Mouse (Mus musculus): ENCODE data around the gene Med21.

Med21 gene

DNA sequence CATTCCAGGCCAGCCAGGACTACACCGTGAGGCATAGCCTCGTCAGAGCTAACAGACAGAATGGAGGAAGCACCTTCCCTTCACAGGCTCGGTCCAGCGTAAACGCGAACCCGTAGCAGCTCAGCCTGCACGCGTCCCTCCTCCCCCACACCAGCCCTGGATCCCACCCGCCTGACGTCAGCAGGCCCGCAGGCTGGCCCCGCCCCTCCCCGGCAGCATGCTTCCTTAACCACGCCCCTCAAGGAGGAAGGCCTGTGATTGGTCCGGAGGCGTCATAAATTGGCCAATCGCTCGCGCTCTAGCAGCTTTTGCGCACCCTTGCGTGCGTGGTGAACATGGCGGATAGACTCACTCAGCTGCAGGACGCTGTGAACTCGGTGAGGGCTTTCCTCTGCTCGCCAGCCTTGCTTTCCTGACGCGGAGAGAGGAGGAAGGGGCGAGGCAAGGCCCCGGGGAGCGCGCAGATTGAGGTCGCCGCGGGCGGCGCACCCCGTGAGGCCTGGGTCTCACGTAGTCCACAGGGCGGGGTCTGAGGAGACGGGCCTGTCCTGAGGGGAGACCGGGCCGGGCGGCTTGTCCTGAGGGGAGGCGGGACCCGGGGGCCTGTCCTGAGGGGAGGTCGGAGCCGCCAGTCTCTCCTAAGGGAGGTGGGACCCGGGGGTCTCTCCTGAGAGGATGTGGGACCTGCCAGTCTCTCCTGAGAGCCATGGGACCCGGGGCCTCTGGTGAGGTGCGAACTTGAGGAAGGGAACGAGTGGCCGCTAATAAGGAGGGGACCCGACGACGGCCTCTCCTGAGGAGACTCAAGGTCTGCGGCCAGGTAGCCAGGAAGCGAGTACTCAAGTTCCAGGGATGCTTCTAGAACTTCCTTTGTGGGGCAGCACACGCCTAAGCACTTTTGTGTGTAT, at the start of gene Med21, which contains the start of gene Tm7sf3:
Gene Med21, plus strand, starts transcription at position 272 of the 908 bp plus-strand sequence.
Gene Tm7sf3, minus strand, starts transcription at position 549 of the 908 bp plus-strand sequence.
- DNase-seq (ENCODE audit: low read depth, low spot score), result peak; percentile 97

DNA sequence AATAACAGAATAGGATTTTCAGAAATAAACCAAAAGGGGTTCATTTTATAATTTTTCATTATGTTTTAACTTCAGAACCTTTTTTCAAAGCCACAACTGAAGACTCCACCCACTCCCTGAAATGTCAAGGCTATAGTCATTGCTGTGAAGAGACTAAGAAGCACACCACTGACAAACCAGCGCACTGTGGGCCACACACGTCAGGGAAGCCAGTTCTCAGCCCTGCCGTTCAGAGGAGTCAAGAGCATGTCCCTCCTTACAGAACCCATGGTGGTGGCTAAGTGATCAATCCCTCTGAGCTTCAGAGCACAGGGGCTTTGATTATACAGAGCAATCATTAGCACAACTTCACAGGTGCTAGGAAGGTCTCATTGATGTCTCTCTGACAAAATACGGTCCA, 39.7 kb upstream of the Med21 start:
- DNase-seq (ENCODE audit: low read depth, low spot score), result no peak

DNA sequence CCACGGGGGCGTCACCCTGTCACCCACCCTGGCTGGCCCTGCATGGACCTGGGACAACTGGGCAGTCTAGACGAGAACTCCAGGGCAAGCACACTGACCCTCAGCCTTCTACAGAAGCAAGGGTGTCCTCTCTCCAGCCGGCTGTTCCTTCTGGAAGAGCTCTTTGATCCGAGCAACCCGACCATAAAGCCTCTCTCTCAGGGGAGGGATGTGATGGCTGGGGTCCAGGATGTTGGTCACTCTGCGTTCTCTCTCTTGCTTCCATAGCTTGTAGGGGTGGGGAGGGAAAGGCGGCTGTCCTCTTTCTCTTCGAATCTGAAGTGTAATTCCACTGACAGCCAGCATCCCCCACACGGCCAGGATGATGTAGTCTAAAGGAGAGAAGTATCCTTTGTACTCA, 38.7 kb upstream of the Med21 start:
- no peak for DNase-seq (ENCODE audit: low read depth, low spot score)

DNA sequence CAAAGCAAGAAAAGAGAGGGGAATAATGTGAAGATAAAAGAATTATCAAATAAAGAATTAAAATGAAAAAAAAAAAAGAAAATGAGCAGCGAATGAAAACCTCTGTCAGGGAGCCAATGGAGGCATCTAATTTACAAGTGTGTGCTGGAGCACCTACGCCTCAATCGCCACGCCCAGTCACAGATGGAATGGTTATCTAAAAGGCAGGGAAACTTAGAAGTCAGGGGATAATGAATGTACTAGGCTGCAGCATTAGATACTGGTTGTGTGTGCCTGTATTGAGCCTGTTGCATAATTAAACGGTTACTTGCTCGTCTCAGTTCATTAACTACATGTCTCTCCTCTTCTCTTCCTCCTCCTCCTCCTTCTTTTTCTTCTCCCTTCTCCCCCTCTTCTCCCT, 31.0 kb upstream of the Med21 start:
- no peak for DNase-seq (ENCODE audit: low read depth, low spot score)

DNA sequence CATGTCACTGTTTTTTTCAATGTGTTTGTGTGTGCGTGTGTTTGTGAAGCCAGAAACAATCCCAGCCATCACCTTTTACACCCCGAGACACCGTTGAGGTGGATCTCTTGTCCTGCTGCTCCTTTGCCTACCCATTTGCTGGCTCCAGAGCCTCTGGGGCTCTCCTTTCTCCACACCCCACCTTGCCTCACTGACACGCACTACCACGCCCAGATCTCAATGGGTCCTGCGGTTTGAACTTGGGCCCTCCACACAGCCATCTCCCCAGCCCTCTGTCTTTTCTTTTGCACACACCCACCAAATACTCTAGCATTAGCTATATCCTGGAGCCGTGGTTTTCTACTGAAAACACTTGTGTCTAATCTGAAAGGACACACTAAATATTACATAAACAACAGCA, 30.4 kb upstream of the Med21 start:
- DNase-seq (ENCODE audit: low read depth, low spot score), result no peak

DNA sequence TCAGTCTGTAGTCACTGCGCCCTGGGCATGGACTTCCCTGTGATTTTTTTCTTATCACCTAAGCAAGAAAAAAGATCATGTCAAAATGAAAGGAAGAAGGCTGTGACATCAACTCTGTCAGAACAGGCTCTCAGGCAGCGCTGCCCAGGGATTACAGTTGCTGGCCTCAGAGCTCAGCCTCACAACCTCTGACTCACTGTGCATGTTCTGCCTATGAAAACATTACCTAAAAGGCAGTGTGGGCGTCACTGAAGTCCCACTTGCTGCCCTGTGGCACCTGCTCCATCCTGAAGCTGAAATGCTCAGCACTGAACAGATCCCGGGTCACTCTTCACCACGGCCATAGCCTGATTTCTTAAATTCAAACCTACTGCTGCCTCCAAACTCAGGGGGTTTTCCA, 29.6 kb upstream of the Med21 start:
- DNase-seq (ENCODE audit: low read depth, low spot score), result no peak

DNA sequence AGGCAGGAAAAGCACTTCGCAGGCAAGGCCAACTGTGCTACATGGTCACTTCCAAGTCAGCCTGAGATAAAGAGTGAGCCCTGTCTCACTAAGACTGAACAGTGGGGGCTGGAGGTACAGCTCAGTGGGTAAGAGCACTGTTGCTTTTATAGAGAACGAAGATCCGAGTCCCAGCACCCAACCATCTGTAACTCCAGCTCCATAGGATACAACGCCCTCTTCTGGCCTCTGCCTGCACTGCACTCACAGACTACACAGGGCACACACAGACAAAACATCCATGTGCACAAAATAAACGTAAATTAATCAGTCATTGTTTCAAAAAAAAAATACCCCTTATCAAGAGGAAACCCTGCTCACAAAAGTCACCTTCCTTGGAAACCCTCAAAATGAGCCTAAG, 28.4 kb upstream of the Med21 start:
- no peak for DNase-seq (ENCODE audit: low read depth, low spot score)

DNA sequence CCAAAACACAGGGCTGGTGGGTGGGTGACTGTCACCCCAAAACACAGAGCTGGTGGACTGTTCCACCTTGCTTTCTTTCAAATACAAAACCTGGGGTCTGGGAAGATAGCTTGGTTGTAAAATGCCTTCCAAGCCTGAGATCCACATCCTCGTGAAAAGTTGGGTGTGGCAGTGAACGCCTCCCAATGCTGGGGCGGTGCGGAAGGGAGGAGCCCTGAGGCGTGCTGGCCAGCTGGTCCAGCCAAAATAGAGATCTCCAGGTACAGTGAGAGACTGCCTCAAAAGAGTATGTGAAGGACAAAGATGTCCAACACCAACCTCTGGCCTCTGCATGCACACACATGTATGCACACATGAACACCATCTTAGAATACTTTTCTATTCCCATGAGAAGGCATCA, 27.8 kb upstream of the Med21 start:
- no peak for DNase-seq (ENCODE audit: low read depth, low spot score)

DNA sequence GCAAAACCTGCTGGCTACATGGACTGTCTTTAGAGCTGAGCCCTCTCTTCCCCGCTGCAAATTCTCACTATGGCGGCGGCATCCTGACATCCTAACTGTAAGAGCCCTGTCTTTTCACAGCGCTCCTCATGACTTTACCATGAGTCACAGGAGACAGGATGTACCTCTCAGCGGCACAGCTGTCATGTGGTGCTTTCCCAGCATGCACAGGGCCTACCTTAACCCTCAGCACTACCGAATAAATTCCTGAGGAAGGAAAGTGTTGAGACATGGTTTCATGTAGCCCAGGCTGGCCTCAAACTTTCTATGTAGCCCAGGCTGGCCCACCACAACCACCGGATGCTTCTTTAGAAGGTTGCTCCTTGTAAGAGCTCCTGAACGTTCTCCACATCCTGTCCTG, 26.5 kb upstream of the Med21 start:
- DNase-seq (ENCODE audit: low read depth, low spot score), result no peak

DNA sequence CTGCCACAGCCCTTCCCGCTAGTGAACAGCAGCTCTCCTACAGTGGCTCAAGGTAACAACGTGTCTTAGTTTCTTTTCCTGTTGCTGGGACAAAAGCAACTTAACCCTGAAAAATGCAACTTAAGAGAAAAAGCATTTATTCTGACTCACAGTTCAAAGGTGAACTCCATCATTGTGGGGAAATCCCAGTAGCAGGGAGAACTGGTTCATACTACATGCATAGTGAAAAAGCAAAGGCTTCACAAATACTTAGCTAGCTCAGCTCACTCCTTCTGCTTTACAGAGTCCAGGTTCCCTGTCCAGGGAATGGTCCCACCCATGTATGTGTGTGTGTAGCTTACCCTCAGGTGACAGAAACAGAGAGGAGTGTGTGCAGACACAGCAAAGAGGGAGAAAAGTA, 25.7 kb upstream of the Med21 start:
- no peak for DNase-seq (ENCODE audit: low read depth, low spot score)

DNA sequence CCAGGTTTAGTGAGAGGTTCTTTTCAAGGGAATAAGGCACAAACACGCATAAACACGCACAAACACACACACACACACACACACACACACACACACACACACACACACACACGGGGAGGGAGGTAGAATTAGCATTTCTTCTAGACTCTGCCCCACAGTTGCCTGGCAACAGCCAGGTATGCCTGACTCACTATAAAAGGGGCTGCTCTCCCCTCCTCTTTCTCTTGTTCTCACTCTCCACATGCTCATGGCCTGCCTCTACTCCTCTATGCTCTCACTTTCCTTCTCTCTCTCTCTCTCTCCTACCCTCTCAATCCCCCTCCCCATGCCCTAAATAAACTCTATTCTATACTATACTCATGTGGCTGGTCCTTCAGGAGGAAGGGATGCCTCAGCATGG, 14.2 kb upstream of the Med21 start:
- DNase-seq (ENCODE audit: low read depth, low spot score), result no peak

DNA sequence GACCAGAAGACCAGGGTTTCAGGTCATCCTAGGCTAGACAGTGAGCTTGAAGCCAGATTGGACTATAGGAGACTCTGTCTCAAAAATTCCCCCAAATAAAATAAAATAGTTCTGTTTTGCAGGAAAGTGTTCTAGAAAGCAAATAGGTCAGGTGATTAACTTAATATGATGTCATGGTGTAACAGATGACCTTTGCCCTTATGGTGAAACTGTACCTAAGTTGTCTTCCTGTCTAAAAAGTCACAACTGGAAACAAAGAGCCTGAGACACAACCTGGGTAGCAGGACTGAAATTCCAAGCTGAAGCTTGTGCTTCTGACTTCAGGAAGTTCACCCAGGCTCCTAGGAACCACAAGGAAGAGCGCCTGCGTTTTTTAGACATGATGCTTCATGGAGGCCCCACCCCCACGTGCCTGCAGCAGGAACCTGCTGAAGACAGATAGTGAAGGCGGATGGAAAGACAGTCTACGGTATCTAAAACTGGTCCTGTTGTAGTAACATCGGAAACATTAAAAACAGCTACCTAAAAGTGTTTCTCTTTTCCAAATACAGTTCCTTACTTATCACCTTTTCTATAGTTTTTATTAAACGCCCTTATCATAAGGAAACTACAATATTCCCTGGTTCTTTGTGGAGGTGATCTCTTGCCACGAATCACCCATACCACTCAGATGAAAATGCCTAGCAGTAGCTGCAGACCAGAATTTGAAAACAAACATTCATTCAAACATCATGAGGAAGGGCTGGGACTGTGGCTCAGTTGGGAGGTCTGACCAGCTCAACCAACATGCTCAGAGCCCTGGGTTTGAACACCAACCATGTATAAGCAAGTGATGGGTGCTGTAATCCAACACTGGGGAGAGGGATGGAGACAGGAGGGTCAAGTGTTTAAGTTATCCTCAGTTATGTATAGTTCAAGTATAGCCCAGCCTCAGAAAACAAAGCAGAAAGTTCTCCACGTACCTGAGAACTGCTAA, 12.3 kb upstream of the Med21 start:
- DNase-seq (ENCODE audit: low read depth, low spot score), result no peak

DNA sequence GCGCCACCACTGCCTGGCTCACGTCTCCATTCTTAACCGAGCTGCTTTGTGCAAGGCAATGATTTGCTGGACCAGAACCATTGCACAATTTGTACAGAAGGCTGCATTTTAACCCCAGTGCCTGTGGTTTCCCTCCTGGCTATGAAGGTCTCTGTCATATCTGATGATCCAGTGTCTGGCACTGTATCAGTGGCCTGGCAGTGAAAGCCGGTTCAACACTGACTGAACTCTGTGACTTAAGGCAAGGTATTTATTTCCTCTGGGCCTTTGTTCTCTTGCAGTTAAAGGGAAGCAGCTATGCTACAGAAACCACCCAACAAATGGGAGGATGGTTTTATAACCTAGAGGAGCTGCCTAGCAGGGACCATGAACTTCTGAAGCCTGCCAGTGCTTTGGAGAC, 11.4 kb upstream of the Med21 start:
- DNase-seq (ENCODE audit: low read depth, low spot score), result no peak

DNA sequence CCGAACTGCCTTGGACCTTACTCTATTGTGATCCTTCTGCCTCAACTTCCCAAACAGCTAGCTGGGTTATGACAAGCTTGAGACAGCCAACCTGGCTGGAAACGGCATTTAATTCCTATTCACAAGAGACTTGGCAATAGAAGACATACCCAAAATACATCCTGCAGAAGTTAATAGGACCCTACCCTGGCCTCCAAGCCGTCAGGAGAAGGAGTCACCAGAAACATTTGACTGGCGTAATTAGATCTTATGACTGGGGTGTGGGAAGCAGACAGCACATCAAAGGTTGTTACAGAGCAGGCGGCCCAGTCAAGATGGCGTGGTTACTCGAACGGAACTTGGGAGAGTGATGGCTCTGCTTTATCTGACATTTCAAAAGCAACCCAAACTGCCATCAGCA, 10.5 kb upstream of the Med21 start:
- no peak for DNase-seq (ENCODE audit: low read depth, low spot score)

DNA sequence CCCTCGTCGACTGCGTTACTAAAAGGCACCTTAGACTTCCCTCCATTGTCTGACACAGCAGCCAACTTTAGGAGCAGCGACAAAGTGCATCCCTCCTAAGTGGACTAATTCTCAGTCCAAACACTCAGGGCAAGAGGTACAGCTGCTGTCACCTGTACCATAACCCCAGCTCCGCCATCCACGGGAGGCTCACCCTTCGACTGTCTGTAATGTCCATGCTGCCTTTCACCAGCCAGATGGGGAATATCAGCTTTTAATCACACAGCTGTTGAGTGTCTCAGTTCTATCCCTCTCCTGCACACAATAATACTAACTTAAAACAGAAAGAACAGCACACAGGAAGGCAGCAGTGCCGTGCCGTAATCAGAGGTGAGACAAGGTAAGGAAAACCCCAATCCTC, 9.9 kb upstream of the Med21 start:
- DNase-seq (ENCODE audit: low read depth, low spot score), result no peak

DNA sequence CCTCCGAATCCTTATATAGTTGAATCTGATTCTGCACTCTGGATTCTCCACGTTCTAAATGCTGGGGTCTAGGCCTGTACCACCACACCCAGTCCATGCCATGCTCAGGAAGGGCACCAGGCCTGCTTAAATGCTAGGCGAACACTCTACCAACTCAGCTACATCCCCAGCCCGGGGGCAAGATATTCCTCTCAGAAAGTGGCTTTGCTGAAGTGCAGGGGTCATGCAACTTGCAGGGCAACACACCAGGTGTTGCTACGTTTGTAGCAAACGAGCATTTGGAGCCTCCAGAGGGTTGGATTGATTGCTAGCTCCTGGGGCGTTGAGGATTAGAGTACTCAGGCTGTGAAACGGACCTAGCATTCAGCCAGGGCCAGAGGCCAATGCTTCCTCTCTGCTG, 9.2 kb upstream of the Med21 start:
- no peak for DNase-seq (ENCODE audit: low read depth, low spot score)

DNA sequence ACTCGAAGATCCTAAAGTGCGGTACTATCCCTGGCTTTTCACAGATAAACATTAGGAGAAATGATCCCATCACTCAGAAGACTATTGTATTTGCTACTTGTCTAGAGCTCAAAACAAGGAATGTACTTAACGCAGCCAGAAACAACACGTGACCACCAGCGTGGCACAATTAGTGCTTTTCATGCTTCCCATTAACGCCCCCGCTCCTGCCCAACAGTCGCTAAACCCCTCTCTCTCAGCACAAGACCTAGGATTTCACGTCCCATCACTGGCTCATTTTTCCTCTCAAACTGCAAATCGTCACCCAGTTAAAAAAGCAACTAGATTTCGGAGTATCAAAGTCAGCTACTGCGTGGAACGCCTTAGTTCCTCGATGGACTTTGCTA, 8.7 kb upstream of the Med21 start:
- peak; percentile 71 for DNase-seq (ENCODE audit: low read depth, low spot score)

DNA sequence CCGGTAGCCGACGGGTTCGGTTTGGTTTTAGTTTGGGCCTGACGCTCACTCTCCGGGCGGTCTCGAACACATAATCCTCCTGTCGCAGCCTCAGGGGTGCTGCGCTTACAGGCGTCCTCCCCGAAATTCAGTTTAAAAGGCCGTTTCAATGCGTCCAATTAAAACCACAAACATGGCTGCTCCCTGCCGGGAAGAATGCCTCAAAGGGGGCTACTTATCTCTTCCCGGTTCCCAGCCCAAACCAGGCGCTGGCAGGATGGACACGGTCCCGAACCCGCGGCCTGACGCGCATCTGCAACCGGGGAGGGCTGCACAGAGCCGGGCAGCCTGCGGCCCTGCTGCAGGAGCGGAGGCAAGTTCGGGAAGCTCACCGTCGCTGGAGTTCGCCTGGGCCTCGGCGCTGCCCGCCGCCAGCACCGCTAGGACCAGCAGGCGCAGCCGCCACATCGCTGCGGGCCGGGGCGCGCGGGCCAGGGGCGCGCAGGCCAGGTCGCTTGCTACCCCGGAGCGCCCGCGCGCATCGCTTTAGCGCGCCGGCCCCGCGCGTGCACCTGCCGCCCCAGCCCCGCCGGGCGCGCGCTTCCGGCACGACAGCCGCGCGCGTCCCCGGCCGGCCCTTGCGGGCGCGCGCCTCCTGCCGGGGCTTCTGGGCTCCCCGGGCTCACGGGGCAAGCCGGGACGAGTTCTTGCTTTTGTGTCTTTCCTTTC, 8.2 kb upstream of the Med21 start:
- DNase-seq (ENCODE audit: low read depth, low spot score), result peak; percentile 32

DNA sequence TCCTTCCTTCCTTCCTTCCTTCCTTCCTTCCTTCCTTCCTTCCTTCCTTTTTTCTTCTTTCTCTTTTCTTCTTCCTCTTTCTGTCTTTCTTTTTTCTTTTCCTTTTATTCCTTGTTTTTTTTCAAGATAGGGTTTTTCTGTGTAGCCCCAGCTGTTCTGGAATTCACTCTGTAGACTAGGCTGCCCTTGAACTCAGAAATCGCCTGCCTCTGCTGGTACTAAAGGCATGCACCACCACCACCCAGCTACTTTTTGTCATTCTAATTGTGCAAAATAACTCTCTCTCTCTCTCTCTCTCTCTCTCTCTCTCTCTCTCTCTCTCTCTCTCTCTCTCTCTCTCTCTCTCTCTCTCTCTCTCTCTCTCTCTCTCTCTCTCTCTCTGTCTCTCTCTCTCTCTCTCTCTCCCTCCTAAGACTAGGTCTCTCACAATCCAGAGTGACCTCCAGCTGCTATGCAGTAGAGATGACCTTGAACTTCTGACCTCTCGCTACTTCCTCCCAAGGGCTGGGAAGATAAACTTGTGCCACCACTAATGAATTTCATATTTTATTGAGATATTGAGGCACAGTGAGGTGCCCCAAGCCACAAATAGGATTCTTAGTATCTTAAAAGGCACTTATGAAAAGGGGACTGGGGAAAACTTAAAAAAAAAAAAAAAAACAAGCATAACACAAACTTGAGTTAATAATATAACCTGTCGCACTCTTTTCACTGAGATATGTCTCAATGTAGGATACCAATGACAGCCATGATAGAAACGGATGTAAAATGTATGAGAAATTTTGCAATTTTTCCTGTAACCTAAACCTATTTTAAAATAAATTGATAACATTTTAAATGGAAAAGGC, 7.4 kb upstream of the Med21 start:
- DNase-seq (ENCODE audit: low read depth, low spot score), result no peak

DNA sequence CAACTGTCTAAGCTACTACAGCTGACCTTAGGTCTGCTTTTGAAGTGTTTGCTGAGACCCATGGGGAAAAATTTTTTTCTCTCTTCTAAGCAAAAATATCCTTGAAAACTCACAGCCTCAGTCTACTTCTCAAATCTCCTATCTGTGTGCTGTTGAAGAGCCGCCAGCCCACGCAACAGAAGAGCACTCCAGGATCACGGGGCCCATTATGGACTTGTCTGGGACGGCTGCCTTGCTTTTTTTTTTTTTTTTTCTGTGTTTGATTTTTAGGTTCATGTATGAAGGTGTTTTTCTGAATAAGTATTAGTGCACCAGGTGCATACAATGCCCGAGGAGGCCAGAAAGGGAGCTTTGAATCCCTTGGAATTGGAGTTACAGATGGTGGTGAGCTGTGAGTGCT, 5.9 kb upstream of the Med21 start:
- no peak for DNase-seq (ENCODE audit: low read depth, low spot score)

All from telencephalon, adult 2 months (tissue).